Comparison of ENCODE assay signal across 12 mouse cellular contexts in genomic region chr19:37493921-37494485, GRCm38 (mm10). TPM values are rescaled to one million over a fixed set of nuclear protein-coding genes. Genes with fewer than 3 reads are reported as not detected.
DNase-seq lines count a peak whose midpoint lies in the region; ATAC-seq and TF ChIP-seq lines count a peak whose summit lies in the region.
"Had no signal": no experiment of that assay in that cellular context is flagged by ENCODE, and none has a peak within 500 bp of the region (broad histone marks: within the 10 kb centered on the region; RNA-seq: fewer than 3 reads in every experiment).

No protein-coding gene starts in this region.

- H3K4me1 ChIP-seq in bone marrow, adult 2 months (ENCODE audit: control insufficient read depth, insufficient read depth, low read length): peaks cover 5% of the 10 kb centered on the region
- H3K4me1 ChIP-seq: forebrain, embryonic 15.5 days; limb, embryonic 15.5 days had no signal

- peak overlapping the region; percentile 79 for H3K27ac ChIP-seq in bone marrow, adult 2 months (ENCODE audit: control insufficient read depth, insufficient read depth, low read depth, low read length, poor library complexity)
- H3K27ac ChIP-seq: forebrain, embryonic 15.5 days; limb, embryonic 15.5 days had no signal

- DNase-seq in CD4-positive, CD25-positive, alpha-beta regulatory T cell, adult 2 months (ENCODE audit: low read depth, low spot score): peak; percentile 5
- DNase-seq in frontal cortex, postnatal 25 days (ENCODE audit: low spot score in 2 of 2): no peak
- DNase-seq in gastrocnemius, postnatal 25 days: no peak
- DNase-seq in frontal cortex, postnatal 14 days (ENCODE audit: low spot score in 2 of 2): no peak
- DNase-seq: adrenal gland, postnatal 10 days; kidney, adult 9 months had no signal

- TF ChIP-seq CTCF in bone marrow, adult 2 months (IDR thresholded peaks at IDR 0.05; ENCODE audit: control insufficient read depth, insufficient read depth, low read length): no peak

- ATAC-seq in CD4-positive, CD25-positive, alpha-beta regulatory T cell, adult 4 months: no peak
- ATAC-seq in hematopoietic stem cell, adult 5-6 weeks (replicated peaks in 1 of 2; ENCODE audit: insufficient read depth in 1 of 2, low FRiP score in 2 of 2, low TSS enrichment in 1 of 2, low read depth in 1 of 2, poor library complexity in 2 of 2, severe bottlenecking in 2 of 2): peak; percentile 35 to 55
- ATAC-seq in megakaryocyte-erythroid progenitor cell, adult 5-6 weeks (replicated peaks; ENCODE audit: low FRiP score, low TSS enrichment, poor library complexity, severe bottlenecking): peak; percentile 88
- ATAC-seq: forebrain, embryonic 15.5 days had no signal

- 5% methylated on average over 10 of the region's 10 CpGs for WGBS in bone marrow, adult 2 months

- TF ChIP-seq POLR2A in bone marrow, adult 2 months (IDR thresholded peaks at IDR 0.05; ENCODE audit: borderline replicate concordance, control insufficient read depth, low read depth, low read length): no peak

- no peak overlapping the region for H3K4me3 ChIP-seq in bone marrow, adult 2 months (replicated peaks; ENCODE audit: control insufficient read depth, low read depth, low read length)
- H3K4me3 ChIP-seq: forebrain, embryonic 15.5 days; limb, embryonic 15.5 days had no signal

RNA-seq across cellular contexts. Expression of gene Exoc6, which starts 56.2 kb away (rescaled TPM):
- polyA plus RNA-seq in CD4-positive, CD25-positive, alpha-beta regulatory T cell, adult 4 months (2017; shearing (Covaris generic)): 10 to 100 TPM; 33.3 to 41.4 TPM
- polyA plus RNA-seq in bone marrow, adult 2 months (2011; ENCODE audit: insufficient read depth, insufficient read length, low replicate concordance, missing spikeins): 21.7 and 27.8 TPM in 2 replicates
- 101 and 116 TPM in 2 replicates for total RNA-seq in hematopoietic stem cell, adult 5-6 weeks (2017)
- total RNA-seq in megakaryocyte-erythroid progenitor cell, adult 5-6 weeks (2014; fragmentation: Nextera tagmentation): 46.9 and 49.2 TPM in 2 replicates
- total RNA-seq in megakaryocyte-erythroid progenitor cell, adult 5-6 weeks (2017): 104 and 109 TPM in 2 replicates
- total RNA-seq in gastrocnemius, postnatal 25 days (2021): 10 to 100 TPM; 33.3 to 43.8 TPM

RNA-seq across cellular contexts. Expression of gene Hhex, which starts 59.4 kb away (rescaled TPM):
- polyA plus RNA-seq in CD4-positive, CD25-positive, alpha-beta regulatory T cell, adult 4 months (2017; shearing (Covaris generic)): under 1 TPM; 0.16 to 0.39 TPM
- polyA plus RNA-seq in bone marrow, adult 2 months (2011; ENCODE audit: insufficient read depth, insufficient read length, low replicate concordance, missing spikeins): 11.0 and 19.3 TPM in 2 replicates
- total RNA-seq in hematopoietic stem cell, adult 5-6 weeks (2017): 61.1 and 65.7 TPM in 2 replicates
- 51.2 and 63.8 TPM in 2 replicates for total RNA-seq in megakaryocyte-erythroid progenitor cell, adult 5-6 weeks (2014; fragmentation: Nextera tagmentation)
- total RNA-seq in megakaryocyte-erythroid progenitor cell, adult 5-6 weeks (2017): 33.5 and 34.2 TPM in 2 replicates
- 1 to 10 TPM; 1.0 to 2.8 TPM for total RNA-seq in gastrocnemius, postnatal 25 days (2021)

Comparison
In these comparisons a context has a peak if more than half of its experiments do, and no peak if none do; other contexts are left out.
1. RNA of gene Hhex, which starts 59.4 kb away (total RNA-seq): 61.1 to 65.7 TPM in hematopoietic stem cell, adult 5-6 weeks and 33.5 to 63.8 TPM in megakaryocyte-erythroid progenitor cell, adult 5-6 weeks; 1.0 to 2.8 TPM in gastrocnemius, postnatal 25 days; every median in the first group is over 4 times any median in the second.